Mouse (Mus musculus) midbrain, embryonic 10.5 days (tissue): ENCODE results near the gene Ntn5. TPM values are rescaled to one million over a fixed set of nuclear protein-coding genes. Genes with fewer than 3 reads are reported as not detected.

Experiments
- DNase-seq: peaks from one replicate; pipeline ENCODE4 v3.0.0-alpha.2; 2017; ENCODE audit warnings: low spot score
- H3K27ac ChIP-seq: fragments of 300-500 bp; sonication (generic); replicated peaks from 2 replicates; pipeline ENCODE4 v1.5.1; 2016; ENCODE audit warnings: mild to moderate bottlenecking
- H3K27me3 ChIP-seq: fragments of 300-500 bp; sonication (generic); 2 replicates; pipeline ENCODE4 v1.6.1; 2016; ENCODE audit warnings: low read depth, mild to moderate bottlenecking; ENCODE audit not compliant: poor library complexity, severe bottlenecking
- H3K36me3 ChIP-seq: fragments of 300-500 bp; sonication (generic); 2 replicates; pipeline ENCODE4 v1.6.1; 2016; ENCODE audit warnings: mild to moderate bottlenecking, moderate library complexity
- H3K4me1 ChIP-seq: fragments of 300-500 bp; sonication (generic); 2 replicates; pipeline ENCODE4 v1.6.1; 2016
- H3K4me3 ChIP-seq: fragments of 300-500 bp; sonication (generic); 2 replicates; pipeline ENCODE4 v1.5.1; 2016; ENCODE audit warnings: mild to moderate bottlenecking, moderate library complexity
- H3K9me3 ChIP-seq: fragments of 300-500 bp; sonication (generic); replicated peaks from 2 replicates; pipeline ENCODE4 v1.6.1; 2016; ENCODE audit warnings: mild to moderate bottlenecking
- WGBS: fragments of 180-500 bp; shearing (Covaris S2); methylation state at CpG from one replicate; pipeline ENCODE4 v1.1.7; 2016; 5-methylcytosine and 5-hydroxymethylcytosine counted together
- polyA plus RNA-seq: library from polyadenylated mRNA; unstranded; fragments of >200 nt; fragmentation: Nextera tagmentation; extraction: Ambion mirVana; gene quantifications from 2 replicates; pipeline ENCODE4 v1.2.1, GENCODE M21; 2016

Ntn5 gene
- 0.46 and 0.48 TPM in 2 replicates for polyA plus RNA-seq

DNA sequence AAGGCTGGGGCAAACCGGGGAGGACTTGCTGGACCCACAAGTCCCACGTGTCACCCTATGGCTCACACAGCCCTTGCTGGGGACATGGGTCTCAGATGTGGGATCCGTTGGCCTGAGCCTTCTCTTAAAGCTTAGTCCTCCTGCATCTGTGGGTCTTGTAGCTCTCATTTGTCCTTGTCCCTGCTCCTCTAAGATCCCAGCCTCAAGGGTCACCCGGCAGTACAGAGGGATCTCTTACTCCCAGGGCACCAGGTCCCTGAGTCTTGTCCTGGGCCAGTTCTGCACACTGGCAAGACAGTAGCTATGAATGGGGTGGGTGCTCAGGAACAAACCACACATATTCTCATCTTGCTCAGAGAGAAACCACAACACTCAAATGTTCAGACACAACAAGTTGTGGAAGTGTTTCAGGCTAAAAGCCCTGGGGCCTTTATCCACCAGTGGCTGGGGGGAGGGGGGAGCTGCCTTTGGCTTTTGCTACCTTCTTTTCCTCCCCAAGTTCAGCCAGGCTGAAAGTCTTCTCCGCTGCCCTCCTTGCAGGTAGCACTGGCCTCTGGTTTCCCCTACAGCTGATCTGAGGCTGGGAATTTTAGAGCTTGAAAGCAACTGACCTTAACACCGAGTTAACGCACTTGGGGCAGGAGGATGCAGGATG lies at the start of gene Ntn5:
Ntn5 (plus strand) TSS at position 627 of the 655 bp plus-strand sequence.
- peaks cover 3% of the 10 kb centered on the region; the same call in 1 of the 2 replicates for H3K27me3 ChIP-seq
- 73% methylated on average over 7 of the region's 7 CpGs for WGBS
- no peaks in the 10 kb centered on the region for H3K36me3 ChIP-seq
- H3K4me1 ChIP-seq, result peaks cover 35% of the 10 kb centered on the region
- peak within 1 kb of the TSS; percentile 90 for H3K27ac ChIP-seq
- DNase-seq, result no peak
- H3K4me3 ChIP-seq, result no peak within 1 kb of the TSS; the same call in 1 of the 2 replicates
- H3K9me3 ChIP-seq, result no peaks in the 10 kb centered on the region

DNA sequence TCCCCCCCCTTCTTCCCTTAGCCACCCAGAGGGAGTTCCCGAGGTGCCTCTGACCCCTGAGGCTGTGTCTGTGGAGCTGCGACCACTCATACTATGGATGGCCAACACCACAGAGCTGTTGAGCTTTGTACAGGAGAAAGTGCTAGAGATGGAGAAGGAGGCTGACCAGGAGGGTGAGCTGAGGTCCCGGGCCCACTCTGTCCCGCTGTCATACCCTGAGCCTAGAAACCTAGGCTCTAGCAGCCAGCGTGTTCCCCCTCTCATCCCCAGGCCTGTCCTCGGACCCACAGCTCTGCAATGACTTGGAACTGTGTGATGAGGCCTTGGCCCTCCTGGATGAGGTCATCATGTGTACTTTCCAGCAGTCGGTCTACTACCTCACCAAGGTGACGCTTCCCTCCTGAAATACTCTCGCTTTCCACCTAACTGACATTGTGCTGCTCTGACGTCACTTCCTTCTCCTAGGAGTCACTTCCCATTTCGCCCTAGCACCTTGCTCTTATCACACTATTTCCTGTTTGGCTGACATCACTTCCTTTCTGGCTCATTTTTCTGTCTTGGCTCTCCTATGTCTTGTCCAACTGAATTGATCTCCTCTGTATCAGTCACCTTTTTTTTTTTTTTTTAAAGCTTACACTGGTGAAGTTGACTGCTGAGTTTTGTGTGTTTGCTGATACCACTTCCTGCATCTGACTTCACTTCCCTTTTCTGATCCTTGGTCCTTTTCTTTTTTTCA lies 48.7 kb upstream of the Ntn5 start:
- Histone ChIP-seq H3K4me3 (no peak overlapping the region), H3K27ac (no peak overlapping the region), H3K27me3 (peaks cover 48% of the 10 kb centered on the region), H3K9me3 (0 out of 2 replicates have a peak, but pooled peaks cover 4% of the 10 kb centered on the region), H3K4me1 (peaks cover 31% of the 10 kb centered on the region), H3K36me3 (peaks cover 11% of the 10 kb centered on the region)
- 92% methylated on average over 11 of the region's 11 CpGs for WGBS
- DNase-seq, result no peak

DNA sequence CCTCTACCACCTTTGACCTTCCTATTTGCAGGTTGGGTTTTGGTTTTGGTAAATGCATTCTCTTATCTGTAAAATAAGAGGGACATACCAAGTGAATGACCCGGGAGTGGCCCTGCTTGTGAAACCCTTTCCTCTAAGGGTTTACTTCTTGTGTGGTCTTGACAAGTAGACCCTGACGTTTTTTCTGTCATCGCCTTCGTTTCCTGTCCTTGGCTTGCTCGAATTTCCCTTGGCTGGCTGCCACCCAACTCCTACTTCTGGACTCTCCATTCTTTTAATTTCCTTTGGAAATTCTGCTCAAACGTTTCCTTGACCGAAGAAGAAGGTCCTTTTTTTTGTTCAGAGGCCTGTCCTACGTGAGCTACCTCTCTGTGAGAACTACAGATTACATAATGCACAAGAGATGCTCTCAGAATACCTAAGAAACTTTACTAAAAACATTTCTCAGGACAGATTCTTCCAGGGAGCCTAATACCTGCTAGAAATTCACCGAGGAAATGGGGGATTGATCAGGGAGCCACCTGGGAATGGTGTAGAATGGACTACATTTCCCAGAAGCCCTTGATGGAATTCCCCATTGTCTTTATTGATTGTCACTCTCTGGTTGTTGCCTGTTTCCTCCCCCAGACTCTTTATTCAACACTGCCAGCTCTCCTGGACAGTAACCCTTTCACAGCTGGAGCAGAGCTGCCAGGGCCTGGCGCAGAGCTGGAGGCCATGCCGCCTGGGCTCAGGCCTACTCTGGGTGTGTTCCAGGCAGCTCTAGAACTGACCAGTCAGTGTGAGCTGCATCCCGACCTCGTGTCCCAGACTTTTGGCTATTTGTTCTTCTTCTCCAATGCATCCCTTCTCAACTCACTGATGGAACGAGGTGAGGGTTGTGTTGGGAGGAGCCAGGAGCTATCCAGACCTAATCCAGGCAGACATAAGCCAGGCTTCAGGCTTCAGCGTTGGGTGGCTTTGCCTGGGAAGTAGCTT lies 47.8 kb upstream of the Ntn5 start:
- H3K4me1 ChIP-seq, result peaks cover 39% of the 10 kb centered on the region
- no peak overlapping the region for H3K27ac ChIP-seq
- peaks cover 47% of the 10 kb centered on the region for H3K27me3 ChIP-seq
- peaks cover 11% of the 10 kb centered on the region for H3K36me3 ChIP-seq
- H3K4me3 ChIP-seq, result no peak overlapping the region
- H3K9me3 ChIP-seq, result 0 out of 2 replicates have a peak, but pooled peaks cover 4% of the 10 kb centered on the region
- 86% methylated on average over 15 of the region's 15 CpGs for WGBS
- no peak for DNase-seq

DNA sequence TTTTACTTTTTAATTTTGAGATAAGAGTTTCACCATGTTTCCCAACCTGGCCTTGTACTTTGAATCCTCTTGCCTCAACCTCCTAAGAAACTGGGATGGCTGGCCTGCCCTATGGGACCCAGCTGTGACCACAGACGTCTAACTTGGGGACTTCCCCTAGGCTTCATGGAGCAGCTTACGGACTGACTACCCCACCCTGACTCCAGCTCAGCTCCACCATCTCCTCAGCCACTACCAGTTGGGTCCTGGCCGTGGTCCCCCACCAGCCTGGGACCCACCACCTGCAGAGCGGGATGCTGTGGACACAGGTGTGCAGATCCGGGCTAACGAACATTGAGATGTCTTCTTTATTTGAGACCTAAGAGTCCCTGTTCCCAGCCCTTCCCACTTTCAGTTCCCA lies 46.1 kb upstream of the Ntn5 start:
- Histone ChIP-seq H3K27ac (no peak overlapping the region), H3K36me3 (peaks cover 11% of the 10 kb centered on the region), H3K4me3 (peak overlapping the region; percentile 46; the same call in 1 of the 2 replicates), H3K9me3 (0 out of 2 replicates have a peak, but pooled peaks cover 4% of the 10 kb centered on the region), H3K27me3 (peaks cover 35% of the 10 kb centered on the region), H3K4me1 (peaks cover 46% of the 10 kb centered on the region)
- no peak for DNase-seq
- WGBS, result 96% methylated on average over 6 of the region's 6 CpGs

DNA sequence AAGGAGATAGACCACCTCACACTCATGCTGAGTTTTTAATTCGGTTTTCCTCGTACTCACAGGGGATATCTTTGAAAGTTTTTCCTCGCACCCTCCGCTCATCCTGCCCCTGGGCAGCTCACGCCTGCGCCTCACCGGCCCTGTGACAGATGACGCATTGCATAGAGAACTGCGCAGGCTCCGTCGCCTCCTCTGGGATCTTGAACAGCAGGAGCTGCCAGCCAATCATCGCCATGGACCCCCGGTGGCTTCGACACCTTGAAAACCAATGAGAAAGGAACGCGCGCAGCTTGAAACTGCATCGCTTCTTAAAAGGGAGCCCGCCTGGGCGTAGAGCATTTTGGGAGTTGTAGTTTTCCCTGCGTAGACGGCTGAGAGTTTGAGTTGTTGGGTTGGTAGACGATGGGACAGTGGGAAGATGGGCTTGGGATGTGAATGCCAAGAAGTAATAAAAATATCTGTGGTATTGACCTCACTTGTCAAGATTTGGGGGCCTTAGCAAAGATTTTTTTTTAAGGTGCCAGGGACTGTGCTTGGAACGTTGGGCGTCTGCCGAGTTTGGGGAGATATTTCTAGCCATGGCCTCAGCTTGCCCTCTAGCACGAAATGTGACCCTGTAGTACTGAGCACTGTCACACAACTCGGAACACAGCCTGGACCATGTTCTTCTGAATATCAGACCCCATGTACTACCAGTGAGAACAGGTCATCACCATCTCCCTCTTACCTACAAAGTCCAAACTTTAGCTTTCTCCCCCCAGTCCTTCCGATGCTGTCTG lies 45.0 kb upstream of the Ntn5 start:
- peak overlapping the region; percentile 46 for H3K4me3 ChIP-seq
- peaks cover 24% of the 10 kb centered on the region for H3K27me3 ChIP-seq
- peak; percentile 96 for DNase-seq
- peaks cover 11% of the 10 kb centered on the region for H3K36me3 ChIP-seq
- H3K27ac ChIP-seq, result peak overlapping the region; percentile 74
- WGBS, result 19% methylated on average over 29 of the region's 29 CpGs
- H3K9me3 ChIP-seq, result 0 out of 2 replicates have a peak, but pooled peaks cover 4% of the 10 kb centered on the region
- H3K4me1 ChIP-seq, result peaks cover 52% of the 10 kb centered on the region

DNA sequence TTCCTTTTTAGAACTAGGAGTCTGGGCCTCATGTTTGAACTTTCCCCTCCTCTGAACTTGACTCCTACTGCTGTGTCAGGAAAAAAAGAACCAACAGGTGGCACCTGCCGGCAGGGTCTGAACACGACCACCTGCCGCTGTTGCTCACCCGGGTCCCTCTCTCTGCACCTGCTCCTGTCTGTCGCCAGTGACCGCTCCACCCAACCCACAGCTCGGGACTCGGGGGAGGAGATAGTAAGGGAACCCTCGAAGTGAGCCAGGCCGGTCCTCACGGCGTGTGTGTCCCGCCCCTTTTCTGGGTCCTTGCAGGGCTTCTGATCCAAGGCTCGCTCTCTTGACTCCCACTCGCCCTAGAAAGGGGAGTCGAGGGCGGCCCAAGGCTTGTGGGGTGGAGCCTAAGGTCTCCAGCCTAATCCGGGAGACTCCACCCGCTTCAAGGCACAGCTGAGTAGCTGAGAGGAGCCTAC lies 44.2 kb upstream of the Ntn5 start, which contains the start of gene Mamstr:
Mamstr (plus strand) TSS at position 417 of the 467 bp plus-strand sequence.
- 0 out of 2 replicates have a peak, but pooled peaks cover 4% of the 10 kb centered on the region for H3K9me3 ChIP-seq
- peaks cover 24% of the 10 kb centered on the region for H3K27me3 ChIP-seq
- no peak for DNase-seq
- H3K36me3 ChIP-seq, result peaks cover 11% of the 10 kb centered on the region
- WGBS, result 21% methylated on average over 19 of the region's 19 CpGs
- no peak within 1 kb of the TSS for H3K4me3 ChIP-seq
- peaks cover 60% of the 10 kb centered on the region for H3K4me1 ChIP-seq
- H3K27ac ChIP-seq, result peak within 1 kb of the TSS; percentile 29

DNA sequence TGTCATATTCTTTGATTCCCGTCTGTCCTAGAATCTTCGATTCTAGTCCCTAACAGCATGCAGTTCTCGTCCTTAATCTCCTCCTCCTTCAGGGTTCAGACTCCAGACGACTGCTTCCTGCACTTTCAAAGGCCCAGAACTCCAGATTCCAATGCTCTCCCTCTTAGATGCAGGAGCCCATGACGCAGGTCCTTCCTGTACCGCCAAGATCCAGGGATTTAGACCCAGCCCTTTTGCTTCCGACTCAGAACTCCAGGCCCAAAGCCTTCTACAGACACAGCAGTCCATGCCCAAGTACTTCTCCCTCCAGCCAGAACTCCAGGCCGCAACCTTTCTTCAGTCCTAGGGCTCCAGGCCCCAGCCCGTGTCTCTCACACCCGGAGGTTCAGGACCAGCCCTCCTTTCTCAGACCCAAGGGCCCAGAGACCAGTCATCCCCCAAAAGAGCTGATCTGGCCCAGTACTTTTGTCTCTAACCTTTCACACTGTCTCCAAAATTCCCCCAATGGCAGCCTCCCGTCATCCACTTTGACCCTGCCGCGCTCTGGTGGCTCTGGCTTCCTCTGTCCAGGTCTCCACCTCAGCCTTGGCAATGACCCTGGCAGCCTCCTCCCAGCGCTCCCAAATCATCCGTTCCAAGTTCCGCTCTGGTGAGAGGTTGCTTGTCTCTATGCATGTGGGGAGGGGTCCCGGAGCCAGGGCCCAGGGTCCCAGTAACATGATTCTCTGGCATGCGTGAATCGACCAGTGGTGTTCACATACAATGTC lies 43.4 kb upstream of the Ntn5 start:
- DNase-seq, result no peak
- H3K27me3 ChIP-seq, result peaks cover 29% of the 10 kb centered on the region
- H3K9me3 ChIP-seq, result 0 out of 2 replicates have a peak, but pooled peaks cover 4% of the 10 kb centered on the region
- WGBS, result 73% methylated on average over 19 of the region's 19 CpGs
- H3K27ac ChIP-seq, result no peak overlapping the region
- peaks cover 66% of the 10 kb centered on the region for H3K4me1 ChIP-seq
- peaks cover 11% of the 10 kb centered on the region for H3K36me3 ChIP-seq
- H3K4me3 ChIP-seq, result no peak overlapping the region

DNA sequence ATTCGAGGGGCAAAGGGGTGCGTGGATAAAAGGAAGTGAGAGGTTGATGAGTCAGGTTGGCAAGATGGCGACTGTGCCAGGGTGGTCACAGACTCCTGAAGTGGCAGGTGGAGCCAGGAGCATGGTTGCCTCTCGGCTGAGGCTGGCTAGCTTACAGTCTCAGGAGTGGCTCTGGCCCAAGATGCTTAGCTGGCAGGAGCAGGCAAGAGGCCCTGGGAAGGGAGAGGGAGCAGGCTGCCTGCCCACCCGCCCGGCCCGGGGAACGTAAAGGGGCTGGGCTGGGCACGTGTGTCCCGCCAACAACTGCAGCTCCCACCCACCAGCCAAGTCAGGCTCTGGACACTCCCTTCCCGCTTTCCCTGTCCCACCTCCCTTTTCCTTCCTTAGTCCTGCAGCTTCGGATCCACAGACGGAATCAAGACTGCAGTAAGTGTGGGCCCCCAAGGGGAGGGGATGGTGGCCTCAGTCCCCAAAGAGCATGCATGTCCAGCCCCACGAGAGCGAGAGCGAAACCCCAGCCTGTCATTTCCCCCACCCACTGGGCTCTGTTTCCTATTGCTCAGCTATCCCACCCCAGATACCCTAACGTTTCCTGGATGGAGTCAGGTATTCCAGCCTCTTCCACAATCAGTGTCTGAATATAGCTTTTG lies 42.3 kb upstream of the Ntn5 start:
- Histone ChIP-seq H3K4me1 (peaks cover 72% of the 10 kb centered on the region), H3K9me3 (no peaks in the 10 kb centered on the region), H3K27ac (peak overlapping the region; percentile 24), H3K4me3 (peak overlapping the region; percentile 3; the same call in 1 of the 2 replicates), H3K36me3 (peaks cover 5% of the 10 kb centered on the region), H3K27me3 (peaks cover 29% of the 10 kb centered on the region)
- whole genome bisulfite sequencing, result 74% methylated on average over 17 of the region's 17 CpGs
- DNase-seq, result no peak

DNA sequence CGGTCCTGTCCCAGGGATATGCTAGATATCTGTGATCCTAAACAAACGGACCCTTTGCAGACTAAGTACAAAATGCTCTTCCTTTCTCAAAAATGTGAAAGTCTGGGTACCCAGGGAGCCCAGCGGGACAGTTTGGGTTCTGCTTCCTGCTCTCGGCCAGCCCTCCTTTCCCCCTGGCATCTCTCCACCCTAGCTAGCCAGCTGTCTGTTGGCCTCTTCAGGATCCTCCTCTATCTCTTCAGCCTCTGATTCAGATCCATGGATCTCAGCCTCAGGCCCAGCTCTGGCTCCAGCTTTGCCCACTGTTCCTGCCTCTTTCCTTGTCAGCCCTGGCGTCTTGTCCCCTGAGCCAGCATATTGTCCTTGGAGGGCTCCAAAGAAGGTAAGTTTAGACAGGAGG lies 41.7 kb upstream of the Ntn5 start:
- Histone ChIP-seq H3K27ac (peak overlapping the region; percentile 24; the same call in 1 of the 2 replicates), H3K9me3 (no peaks in the 10 kb centered on the region), H3K4me1 (peaks cover 72% of the 10 kb centered on the region), H3K36me3 (no peaks in the 10 kb centered on the region), H3K4me3 (peak overlapping the region; percentile 64; the same call in 1 of the 2 replicates), H3K27me3 (peaks cover 33% of the 10 kb centered on the region)
- 87% methylated on average over 5 of the region's 5 CpGs for WGBS
- no peak for DNase-seq

DNA sequence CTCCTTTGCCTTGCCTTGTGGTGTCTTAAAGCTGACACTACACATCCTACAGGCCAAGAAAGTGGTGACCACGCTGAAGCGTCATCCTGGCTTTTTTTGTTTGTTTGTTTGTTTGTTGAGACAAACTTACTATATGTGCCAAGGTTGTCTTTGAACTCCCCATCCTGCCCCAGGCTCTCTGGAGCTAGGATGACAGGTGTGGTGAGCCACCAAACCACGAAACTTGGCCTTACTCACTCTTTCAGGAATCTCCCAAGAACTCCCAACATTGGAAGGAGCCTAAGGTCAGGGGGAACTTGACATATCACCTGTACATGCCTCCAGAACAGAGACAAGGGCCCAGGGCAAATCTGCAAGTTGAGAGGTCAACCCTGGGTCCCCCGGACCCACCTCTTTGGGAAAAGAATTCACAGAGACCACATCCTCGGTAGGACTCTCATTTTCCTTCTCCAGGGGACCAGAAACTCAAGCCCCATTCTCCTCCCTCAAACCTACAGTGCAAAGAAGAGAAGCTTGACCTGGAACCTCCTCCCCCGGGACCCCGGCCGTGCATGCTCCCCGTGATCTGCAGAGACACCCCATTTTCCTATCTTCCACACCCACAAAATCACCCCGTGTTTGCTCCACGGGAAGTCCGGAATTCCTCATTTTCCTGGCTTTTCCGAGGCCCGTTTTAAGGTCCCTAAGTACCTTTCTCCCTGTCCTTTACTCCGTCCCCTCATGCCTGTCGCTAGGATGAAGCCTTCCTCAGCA lies 41.1 kb upstream of the Ntn5 start:
- peaks cover 72% of the 10 kb centered on the region for H3K4me1 ChIP-seq
- no peaks in the 10 kb centered on the region for H3K9me3 ChIP-seq
- DNase-seq, result no peak
- H3K27me3 ChIP-seq, result peaks cover 33% of the 10 kb centered on the region
- WGBS, result 44% methylated on average over 16 of the region's 16 CpGs
- no peaks in the 10 kb centered on the region for H3K36me3 ChIP-seq
- H3K4me3 ChIP-seq, result peak overlapping the region; percentile 64
- H3K27ac ChIP-seq, result peak overlapping the region; percentile 95
